Mouse (Mus musculus): ENCODE measurements at regions not wholly inside any gene's neighbourhood (a gene's known extent, or its start where the extent isn't known, plus 50 kb on each side); places are given as distances from the start of the nearest gene placed in this dataset.

GRCm38 (mm10) chr9:41580611-41581041 lies 419.1 kb upstream of the Ubash3b start:
- TF ChIP-seq CTCF (IDR thresholded peaks at IDR 0.05; ENCODE audit: low read depth) (no peak), EP300 (IDR thresholded peaks at IDR 0.05; ENCODE audit: low read depth) (no peak)
